In genomic region chr13:3750756-3751155, GRCm38 (mm10) we compare ENCODE assay signal across 11 mouse cellular contexts. TPM values are rescaled to one million over a fixed set of nuclear protein-coding genes. Genes with fewer than 3 reads are reported as not detected.
DNase-seq lines count a peak whose midpoint lies in the region; ATAC-seq lines count a peak whose summit lies in the region.
"Had no signal": no experiment of that assay in that cellular context is flagged by ENCODE, and none has a peak within 500 bp of the region (broad histone marks: within the 10 kb centered on the region; RNA-seq: fewer than 3 reads in every experiment).

No protein-coding gene starts in this region.

- WGBS in heart, embryonic 13.5 days: 35% methylated on average over 1 of the region's 1 CpGs
- 39% methylated on average over 1 of the region's 1 CpGs for WGBS in liver, embryonic 15.5 days (ENCODE audit: insufficient replicate concordance)
- 43% methylated on average over 1 of the region's 1 CpGs for WGBS in stomach, embryonic 15.5 days
- 79% methylated on average over 1 of the region's 1 CpGs for WGBS in forebrain, embryonic 13.5 days

- peaks cover 23% of the 10 kb centered on the region for H3K4me1 ChIP-seq in heart, embryonic 13.5 days
- H3K4me1 ChIP-seq in liver, embryonic 15.5 days (replicated peaks): no peaks in the 10 kb centered on the region
- peaks cover 10% of the 10 kb centered on the region for H3K4me1 ChIP-seq in stomach, embryonic 15.5 days
- no peaks in the 10 kb centered on the region for H3K4me1 ChIP-seq in forebrain, embryonic 13.5 days

- DNase-seq in ovary, postnatal 36 days (ENCODE audit: low spot score): peak; percentile 45
- DNase-seq in ovary, postnatal 10 days (ENCODE audit: low spot score): no peak
- no peak for DNase-seq in cerebellum, adult 9-11 months
- DNase-seq in thymus, postnatal 10 days (ENCODE audit: low spot score in 2 of 2): no peak
- DNase-seq: right cerebral cortex, adult 18-20 months had no signal

- peak overlapping the region; percentile 20; the same call in 1 of the 2 replicates for H3K27ac ChIP-seq in heart, embryonic 13.5 days (replicated peaks)
- H3K27ac ChIP-seq in liver, embryonic 15.5 days (replicated peaks): no peak overlapping the region
- no peak overlapping the region for H3K27ac ChIP-seq in stomach, embryonic 15.5 days
- H3K27ac ChIP-seq in forebrain, embryonic 13.5 days: no peak overlapping the region
- H3K27ac ChIP-seq: intestine, embryonic 15.5 days had no signal

- H3K4me2 ChIP-seq in heart, embryonic 13.5 days: no peak overlapping the region
- H3K4me2 ChIP-seq in liver, embryonic 15.5 days: no peak overlapping the region
- H3K4me2 ChIP-seq in stomach, embryonic 15.5 days: no peak overlapping the region
- H3K4me2 ChIP-seq in forebrain, embryonic 13.5 days: no peak overlapping the region
- H3K4me2 ChIP-seq: intestine, embryonic 15.5 days had no signal

- H3K9ac ChIP-seq in heart, embryonic 13.5 days: no peak overlapping the region
- no peak overlapping the region for H3K9ac ChIP-seq in liver, embryonic 15.5 days
- H3K9ac ChIP-seq in stomach, embryonic 15.5 days: no peak overlapping the region
- H3K9ac ChIP-seq in forebrain, embryonic 13.5 days: no peak overlapping the region
- H3K9ac ChIP-seq: intestine, embryonic 15.5 days had no signal

- H3K36me3 ChIP-seq in heart, embryonic 13.5 days: no peaks in the 10 kb centered on the region
- no peaks in the 10 kb centered on the region for H3K36me3 ChIP-seq in liver, embryonic 15.5 days (replicated peaks)
- H3K36me3 ChIP-seq in stomach, embryonic 15.5 days: no peaks in the 10 kb centered on the region
- H3K36me3 ChIP-seq in forebrain, embryonic 13.5 days (ENCODE audit: poor library complexity, severe bottlenecking): no peaks in the 10 kb centered on the region
- H3K36me3 ChIP-seq: G1E; intestine, embryonic 15.5 days had no signal

- H3K9me3 ChIP-seq in heart, embryonic 13.5 days: no peaks in the 10 kb centered on the region
- H3K9me3 ChIP-seq in liver, embryonic 15.5 days (replicated peaks): no peaks in the 10 kb centered on the region
- H3K9me3 ChIP-seq in stomach, embryonic 15.5 days: no peaks in the 10 kb centered on the region
- no peaks in the 10 kb centered on the region for H3K9me3 ChIP-seq in forebrain, embryonic 13.5 days (replicated peaks)
- H3K9me3 ChIP-seq: G1E; intestine, embryonic 15.5 days had no signal

- no peaks in the 10 kb centered on the region for H3K27me3 ChIP-seq in heart, embryonic 13.5 days (replicated peaks)
- H3K27me3 ChIP-seq in liver, embryonic 15.5 days: no peaks in the 10 kb centered on the region
- H3K27me3 ChIP-seq in stomach, embryonic 15.5 days (replicated peaks): no peaks in the 10 kb centered on the region
- no peaks in the 10 kb centered on the region for H3K27me3 ChIP-seq in forebrain, embryonic 13.5 days
- H3K27me3 ChIP-seq: intestine, embryonic 15.5 days had no signal

- ATAC-seq in heart, embryonic 13.5 days (ENCODE audit: extremely low read depth, insufficient number of reproducible peaks, low FRiP score, low TSS enrichment): 0 out of 2 replicates have a peak, but pooled peaks have one; percentile 49
- peak; percentile 34; the same call in 1 of the 2 replicates for ATAC-seq in liver, embryonic 15.5 days (ENCODE audit: insufficient read depth)
- peak; percentile 31; the same call in 1 of the 2 replicates for ATAC-seq in stomach, embryonic 15.5 days (ENCODE audit: insufficient read depth, low FRiP score, low read depth)
- no peak for ATAC-seq in forebrain, embryonic 13.5 days
- ATAC-seq: intestine, embryonic 15.5 days had no signal

- H3K4me3 ChIP-seq in heart, embryonic 13.5 days: no peak overlapping the region
- no peak overlapping the region for H3K4me3 ChIP-seq in liver, embryonic 15.5 days (replicated peaks)
- no peak overlapping the region for H3K4me3 ChIP-seq in stomach, embryonic 15.5 days (replicated peaks)
- no peak overlapping the region for H3K4me3 ChIP-seq in forebrain, embryonic 13.5 days
- H3K4me3 ChIP-seq: intestine, embryonic 15.5 days had no signal

RNA-seq across cellular contexts. Expression of gene Calml3, which starts 53.4 kb away (rescaled TPM):
- not detected in 2 replicates for polyA plus RNA-seq in heart, embryonic 13.5 days (2015; fragmentation: Nextera tagmentation; extraction: Ambion mirVana)
- not detected in 2 replicates for polyA plus RNA-seq in liver, embryonic 15.5 days (2015; fragmentation: Nextera tagmentation; extraction: Ambion mirVana)
- polyA plus RNA-seq in stomach, embryonic 15.5 days (2015; fragmentation: Nextera tagmentation; extraction: Ambion mirVana): 3.8 and 10.9 TPM in 2 replicates
- polyA plus RNA-seq in forebrain, embryonic 13.5 days (2015; fragmentation: Nextera tagmentation; extraction: Ambion mirVana): not detected in 2 replicates
- polyA plus RNA-seq: G1E; intestine, embryonic 15.5 days had no signal
